Mouse (Mus musculus) neural tube, embryonic 15.5 days (tissue): ENCODE data around the gene F3. TPM values are rescaled to one million over a fixed set of nuclear protein-coding genes. Genes with fewer than 3 reads are reported as not detected.

Source experiments
- ATAC-seq: fragments of 200-750 bp; cut with Nextera tagmentation; 2 replicates; pipeline ENCODE4 v1.8.0; 2017; ENCODE audit warnings: mild to moderate bottlenecking, moderate TSS enrichment, moderate library complexity; ENCODE audit not compliant: low FRiP score
- H3K27ac ChIP-seq: fragments of 300-500 bp; sonication (generic); replicated peaks from 2 replicates; pipeline ENCODE4 v1.5.1; 2015; ENCODE audit warnings: mild to moderate bottlenecking, inconsistent platforms
- H3K27me3 ChIP-seq: fragments of 300-500 bp; sonication (generic); replicated peaks from 2 replicates; pipeline ENCODE4 v1.6.1; 2015; ENCODE audit warnings: inconsistent platforms
- H3K36me3 ChIP-seq: fragments of 300-500 bp; sonication (generic); 2 replicates; pipeline ENCODE4 v1.6.1; 2015; ENCODE audit warnings: inconsistent platforms
- H3K4me1 ChIP-seq: fragments of 300-500 bp; sonication (generic); 2 replicates; pipeline ENCODE4 v1.6.1; 2015; ENCODE audit warnings: inconsistent platforms
- H3K4me2 ChIP-seq: fragments of 300-500 bp; sonication (generic); 2 replicates; pipeline ENCODE4 v1.6.1; 2015; ENCODE audit warnings: inconsistent platforms, mild to moderate bottlenecking, moderate library complexity
- H3K4me3 ChIP-seq: fragments of 300-500 bp; sonication (generic); replicated peaks from 2 replicates; pipeline ENCODE4 v1.5.1; 2015; ENCODE audit warnings: mild to moderate bottlenecking, inconsistent platforms
- H3K9ac ChIP-seq: fragments of 300-500 bp; sonication (generic); replicated peaks from 2 replicates; pipeline ENCODE4 v1.6.1; 2015; ENCODE audit warnings: mild to moderate bottlenecking, inconsistent platforms
- H3K9me3 ChIP-seq: fragments of 300-500 bp; sonication (generic); replicated peaks from 2 replicates; pipeline ENCODE4 v1.6.1; 2016; ENCODE audit warnings: inconsistent platforms
- WGBS: fragments of 180-500 bp; shearing (Covaris S2); methylation state at CpG from one replicate; pipeline ENCODE4 v1.1.7; 2015; ENCODE audit warnings: mixed read lengths; 5-methylcytosine and 5-hydroxymethylcytosine counted together
- polyA plus RNA-seq: library from polyadenylated mRNA; unstranded; fragments of >200 nt; fragmentation: Nextera tagmentation; extraction: Ambion mirVana; gene quantifications from 2 replicates; pipeline ENCODE4 v1.2.1, GENCODE M21; 2015

F3 gene
- polyA plus RNA-seq, 1 experiment from 2014 or later, result 7.7 TPM

GRCm38 (mm10) chr3:121721691-121722070 is 1.7 kb upstream of the F3 start:
- H3K4me1 ChIP-seq, result peaks cover 33% of the 10 kb centered on the region
- ATAC-seq, result no peak
- H3K4me3 ChIP-seq, result no peak overlapping the region
- WGBS, result 56% methylated on average over 7 of the region's 7 CpGs
- H3K9me3 ChIP-seq, result no peaks in the 10 kb centered on the region
- no peaks in the 10 kb centered on the region for H3K36me3 ChIP-seq
- H3K4me2 ChIP-seq, result peak overlapping the region; percentile 34
- no peak overlapping the region for H3K27ac ChIP-seq
- H3K27me3 ChIP-seq, result 0 out of 2 replicates have a peak, but pooled peaks cover 2% of the 10 kb centered on the region
- H3K9ac ChIP-seq, result no peak overlapping the region

GRCm38 (mm10) chr3:121723968-121724524 is 709 bp downstream of the F3 start:
- H3K4me1 ChIP-seq, result peaks cover 33% of the 10 kb centered on the region
- ATAC-seq, result peak; percentile 63
- H3K27ac ChIP-seq, result peak overlapping the region; percentile 79
- H3K27me3 ChIP-seq, result 0 out of 2 replicates have a peak, but pooled peaks cover 2% of the 10 kb centered on the region
- H3K4me3 ChIP-seq, result peak overlapping the region; percentile 73
- peak overlapping the region; percentile 65 for H3K9ac ChIP-seq
- H3K4me2 ChIP-seq, result peak overlapping the region; percentile 88
- H3K9me3 ChIP-seq, result no peaks in the 10 kb centered on the region
- H3K36me3 ChIP-seq, result no peaks in the 10 kb centered on the region
- WGBS, result 3% methylated on average over 20 of the region's 20 CpGs

GRCm38 (mm10) chr3:121724553-121724952 is 1.2 kb downstream of the F3 start:
- 0 out of 2 replicates have a peak, but pooled peaks cover 2% of the 10 kb centered on the region for H3K27me3 ChIP-seq
- no peaks in the 10 kb centered on the region for H3K36me3 ChIP-seq
- peak overlapping the region; percentile 88 for H3K4me2 ChIP-seq
- H3K4me1 ChIP-seq, result peaks cover 33% of the 10 kb centered on the region
- peak overlapping the region; percentile 65 for H3K9ac ChIP-seq
- peak overlapping the region; percentile 79; the same call in 1 of the 2 replicates for H3K27ac ChIP-seq
- ATAC-seq, result no peak
- WGBS, result 34% methylated on average over 12 of the region's 12 CpGs
- H3K9me3 ChIP-seq, result no peaks in the 10 kb centered on the region
- H3K4me3 ChIP-seq, result peak overlapping the region; percentile 73

GRCm38 (mm10) chr3:121725651-121726050 is 2.3 kb downstream of the F3 start:
- Histone ChIP-seq H3K27ac (no peak overlapping the region), H3K9me3 (no peaks in the 10 kb centered on the region), H3K4me3 (no peak overlapping the region), H3K9ac (no peak overlapping the region), H3K4me2 (0 out of 2 replicates have a peak overlapping the region, but pooled peaks have one; percentile 88), H3K36me3 (no peaks in the 10 kb centered on the region), H3K4me1 (peaks cover 33% of the 10 kb centered on the region), H3K27me3 (0 out of 2 replicates have a peak, but pooled peaks cover 2% of the 10 kb centered on the region)
- WGBS, result 81% methylated on average over 10 of the region's 10 CpGs
- no peak for ATAC-seq

- Histone ChIP-seq H3K36me3 (peaks cover 13% of the 10 kb centered on the region), H3K27ac (no peak overlapping the region), H3K27me3 (no peaks in the 10 kb centered on the region), H3K4me2 (no peak overlapping the region), H3K9me3 (no peaks in the 10 kb centered on the region), H3K9ac (no peak overlapping the region), H3K4me1 (peaks cover 7% of the 10 kb centered on the region), H3K4me3 (no peak overlapping the region)
- no peak for ATAC-seq
- WGBS, result 92% methylated on average over 4 of the region's 4 CpGs
Observed at GRCm38 (mm10) chr3:121729678-121730077, 6.3 kb downstream of the F3 start.

GRCm38 (mm10) chr3:121735542-121735941 is 12.2 kb downstream of the F3 start:
- Histone ChIP-seq H3K9ac (no peak overlapping the region), H3K4me3 (no peak overlapping the region), H3K27ac (no peak overlapping the region), H3K27me3 (no peaks in the 10 kb centered on the region), H3K9me3 (no peaks in the 10 kb centered on the region), H3K4me2 (no peak overlapping the region), H3K4me1 (peaks cover 7% of the 10 kb centered on the region), H3K36me3 (peaks cover 16% of the 10 kb centered on the region)
- 77% methylated on average over 7 of the region's 7 CpGs for WGBS
- ATAC-seq, result no peak

GRCm38 (mm10) chr3:121736025-121736744 is 12.8 kb downstream of the F3 start:
- H3K9me3 ChIP-seq, result no peaks in the 10 kb centered on the region
- H3K4me3 ChIP-seq, result no peak overlapping the region
- no peak overlapping the region for H3K9ac ChIP-seq
- H3K4me2 ChIP-seq, result no peak overlapping the region
- peak; percentile 82 for ATAC-seq
- peaks cover 16% of the 10 kb centered on the region for H3K36me3 ChIP-seq
- H3K27ac ChIP-seq, result no peak overlapping the region
- peaks cover 7% of the 10 kb centered on the region for H3K4me1 ChIP-seq
- no peaks in the 10 kb centered on the region for H3K27me3 ChIP-seq
- 29% methylated on average over 18 of the region's 18 CpGs for WGBS

GRCm38 (mm10) chr3:121737453-121737852 is 14.1 kb downstream of the F3 start:
- ATAC-seq, result no peak

GRCm38 (mm10) chr3:121737901-121738300 is 14.6 kb downstream of the F3 start:
- H3K4me3 ChIP-seq, result no peak overlapping the region
- no peak overlapping the region for H3K9ac ChIP-seq
- no peak overlapping the region for H3K27ac ChIP-seq
- peaks cover 11% of the 10 kb centered on the region for H3K36me3 ChIP-seq
- no peak overlapping the region for H3K4me2 ChIP-seq
- ATAC-seq, result no peak
- no peaks in the 10 kb centered on the region for H3K9me3 ChIP-seq
- WGBS, result 67% methylated on average over 2 of the region's 2 CpGs
- H3K27me3 ChIP-seq, result no peaks in the 10 kb centered on the region
- H3K4me1 ChIP-seq, result peaks cover 7% of the 10 kb centered on the region

More at GRCm38 (mm10) chr3:121737453-121737852, 14.1 kb downstream of the F3 start:
- H3K36me3 ChIP-seq, result peaks cover 14% of the 10 kb centered on the region
- H3K9me3 ChIP-seq, result no peaks in the 10 kb centered on the region
- H3K27ac ChIP-seq, result no peak overlapping the region
- H3K9ac ChIP-seq, result no peak overlapping the region
- H3K4me2 ChIP-seq, result no peak overlapping the region
- H3K4me1 ChIP-seq, result peaks cover 7% of the 10 kb centered on the region
- no peak overlapping the region for H3K4me3 ChIP-seq
- H3K27me3 ChIP-seq, result no peaks in the 10 kb centered on the region
- WGBS, result 25% methylated on average over 1 of the region's 1 CpGs

GRCm38 (mm10) chr3:121738742-121739342 is 15.5 kb downstream of the F3 start:
- WGBS, result 83% methylated on average over 9 of the region's 9 CpGs
- ATAC-seq, result no peak
- Histone ChIP-seq H3K27me3 (no peaks in the 10 kb centered on the region), H3K27ac (no peak overlapping the region), H3K36me3 (peaks cover 6% of the 10 kb centered on the region), H3K9ac (no peak overlapping the region), H3K4me2 (no peak overlapping the region), H3K9me3 (no peaks in the 10 kb centered on the region), H3K4me1 (peaks cover 7% of the 10 kb centered on the region), H3K4me3 (no peak overlapping the region)

GRCm38 (mm10) chr3:121739489-121740213 is 16.3 kb downstream of the F3 start:
- Histone ChIP-seq H3K36me3 (0 out of 2 replicates have a peak, but pooled peaks cover 3% of the 10 kb centered on the region), H3K9ac (no peak overlapping the region), H3K27ac (no peak overlapping the region), H3K4me2 (no peak overlapping the region), H3K9me3 (no peaks in the 10 kb centered on the region), H3K4me3 (no peak overlapping the region), H3K27me3 (no peaks in the 10 kb centered on the region), H3K4me1 (peaks cover 7% of the 10 kb centered on the region)
- no peak for ATAC-seq
- 75% methylated on average over 17 of the region's 17 CpGs for whole genome bisulfite sequencing
